Mouse (Mus musculus) B cell, adult 2 months (primary cell): ENCODE results near the gene Nop2.

Experiments used
- DNase-seq, 2 experiments: peaks; one replicate each; pipeline ENCODE4 v3.0.0; 2022

Nop2 gene

GRCm38 (mm10) chr6:125110927-125111326 is 20.8 kb upstream of the Nop2 start:
- peak; percentile 52 to 62 for DNase-seq

GRCm38 (mm10) chr6:125112553-125112952 is 19.2 kb upstream of the Nop2 start:
- no peak for DNase-seq

DNA sequence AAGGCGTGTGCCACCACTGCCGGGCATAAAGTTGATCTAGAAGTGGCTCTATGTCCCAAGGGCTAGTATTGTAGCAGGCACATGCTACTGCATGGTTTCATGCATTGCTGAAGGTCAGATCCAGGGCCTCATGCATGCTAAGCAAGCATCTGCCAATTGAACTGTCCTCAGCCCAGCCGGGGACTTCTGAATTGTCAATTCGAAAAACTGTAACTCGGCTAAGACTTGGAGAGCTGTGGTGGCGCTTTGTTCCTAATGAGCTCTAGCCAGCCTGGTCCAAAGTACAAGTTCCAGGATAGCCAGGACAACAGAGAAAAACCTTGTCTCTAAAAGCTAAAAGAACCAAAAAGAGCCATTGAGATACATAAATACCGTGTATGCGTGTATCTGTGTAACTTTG is 12.3 kb upstream of the Nop2 start:
- DNase-seq, result no peak

DNA sequence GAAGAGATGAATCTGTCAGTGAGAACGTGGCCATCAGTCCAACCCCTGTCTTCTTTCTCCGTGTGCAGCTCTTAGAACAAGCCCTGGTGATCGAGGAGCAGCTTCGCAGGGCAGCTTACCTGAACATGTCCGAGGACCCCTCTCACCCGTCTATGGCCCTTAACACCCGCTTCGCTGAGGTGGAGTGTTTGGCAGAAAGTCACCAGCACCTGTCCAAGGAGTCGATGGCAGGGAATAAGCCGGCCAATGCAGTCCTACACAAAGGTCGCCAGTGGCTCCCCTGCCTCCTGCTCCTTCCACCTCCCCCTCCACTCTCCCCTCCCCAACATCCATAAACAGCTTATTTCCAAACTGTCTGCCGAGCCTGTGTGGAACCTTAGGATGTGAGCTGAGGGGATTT is 3.0 kb upstream of the Nop2 start:
- no peak for DNase-seq

GRCm38 (mm10) chr6:125129710-125130402 is 1.9 kb upstream of the Nop2 start:
- no peak for DNase-seq

DNA sequence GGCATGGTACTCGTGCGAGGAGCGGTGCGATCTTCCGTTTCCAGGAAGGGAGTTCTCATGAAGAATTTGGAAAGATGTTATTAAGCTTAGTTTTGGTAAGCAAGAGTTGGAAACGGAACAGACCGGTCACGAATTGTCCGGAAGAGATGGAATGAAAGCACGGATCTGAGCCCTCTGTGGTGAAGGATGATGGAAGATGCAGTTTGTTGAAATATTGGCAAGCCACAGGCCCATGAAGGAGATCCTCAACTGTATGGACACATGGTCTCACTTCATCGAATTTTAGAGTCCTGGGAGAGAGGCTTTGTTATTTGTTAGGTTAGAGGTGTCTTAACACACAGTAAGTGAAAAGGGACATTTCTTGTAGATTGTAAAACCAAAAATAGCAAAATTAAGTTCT is 761 bp downstream of the Nop2 start:
- DNase-seq, result no peak

DNA sequence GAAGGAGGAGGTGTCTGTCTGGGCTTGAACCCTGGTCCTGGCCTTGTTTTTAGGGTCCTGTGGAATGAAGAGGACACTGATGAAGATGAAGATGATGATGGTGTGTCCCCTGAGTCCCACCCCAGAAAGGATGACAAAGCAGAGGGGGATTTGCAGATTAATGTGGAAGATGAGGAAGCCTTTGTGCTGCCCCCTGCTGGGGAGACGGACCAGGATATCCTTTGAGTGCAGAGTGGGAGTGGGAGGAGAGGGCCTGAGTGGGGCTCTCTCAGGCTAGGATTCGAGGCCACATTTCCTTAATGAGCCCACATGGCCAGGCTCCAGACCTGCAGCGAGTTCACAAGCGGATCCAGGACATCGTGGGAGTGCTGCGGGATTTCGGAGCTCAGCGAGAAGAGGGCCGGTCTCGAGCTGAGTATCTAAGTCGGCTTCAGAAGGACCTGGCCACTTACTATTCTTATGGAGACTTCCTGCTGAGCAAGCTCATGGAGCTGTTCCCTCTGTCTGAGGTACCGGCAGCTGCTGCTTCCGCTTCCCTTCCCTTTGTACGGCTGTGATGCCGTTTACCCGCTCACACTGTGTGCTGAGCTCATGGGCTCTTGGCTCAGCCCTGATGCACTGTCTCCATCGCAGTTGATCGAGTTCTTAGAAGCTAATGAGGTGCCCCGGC is 5.4 kb downstream of the Nop2 start:
- peak; percentile 68 to 74 for DNase-seq

DNA sequence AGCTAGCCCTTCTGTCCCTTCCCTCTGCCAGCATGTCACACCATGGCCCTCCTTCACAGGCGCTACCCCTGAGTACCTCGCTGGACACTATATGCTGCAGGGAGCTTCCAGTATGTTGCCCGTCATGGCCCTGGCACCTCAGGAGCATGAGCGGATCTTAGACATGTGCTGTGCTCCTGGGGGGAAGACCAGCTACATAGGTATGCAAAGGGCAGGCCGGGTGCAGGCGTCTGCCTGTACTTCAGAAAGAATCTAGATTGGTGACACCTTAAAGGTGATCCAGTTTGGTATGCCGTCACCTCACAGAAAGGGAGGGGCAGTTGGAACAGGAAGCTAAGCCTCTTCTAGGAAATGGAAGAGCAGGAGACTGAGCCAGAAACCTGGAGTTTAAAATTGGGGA is 8.0 kb downstream of the Nop2 start:
- no peak for DNase-seq

DNA sequence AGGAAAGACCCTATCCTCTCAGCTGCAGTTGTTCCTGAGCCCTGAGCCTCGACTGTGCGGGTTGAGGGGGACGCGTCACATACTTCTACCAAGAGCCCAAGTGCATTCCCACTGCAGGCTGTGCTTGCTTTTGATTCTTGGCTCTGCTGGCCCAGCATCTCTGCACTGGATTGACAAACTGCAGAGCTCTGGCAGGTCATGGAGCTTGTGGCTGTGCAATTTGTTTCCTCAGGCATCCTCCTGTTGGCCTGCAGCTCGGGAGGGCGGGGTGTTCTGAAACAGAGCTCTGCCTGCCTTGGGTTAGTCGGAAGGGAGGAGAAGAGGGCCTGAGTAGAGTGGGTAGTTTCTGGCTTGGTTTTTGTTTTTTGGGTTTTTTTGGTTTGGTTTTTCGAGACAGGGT is 10.7 kb downstream of the Nop2 start:
- DNase-seq, result no peak

DNA sequence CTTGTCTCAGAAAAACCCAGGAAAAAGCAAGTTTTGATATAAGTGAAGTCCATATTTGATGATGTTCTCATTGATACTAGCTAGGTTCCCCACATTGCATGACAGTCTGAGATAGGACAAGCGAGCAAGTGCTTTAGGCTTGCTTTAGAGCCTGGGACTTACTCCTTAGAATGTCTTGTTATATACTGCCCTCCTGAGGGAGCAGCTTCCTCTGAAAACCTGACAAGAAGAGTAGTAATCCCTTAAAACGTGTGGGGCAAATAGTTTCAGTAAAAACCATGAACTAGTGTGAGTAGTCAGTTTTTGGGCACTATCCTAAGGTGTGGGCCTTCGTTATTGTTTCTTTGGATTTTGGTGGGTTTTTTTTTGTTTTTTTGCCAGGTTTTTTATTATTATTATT is 11.4 kb downstream of the Nop2 start:
- no peak for DNase-seq

DNA sequence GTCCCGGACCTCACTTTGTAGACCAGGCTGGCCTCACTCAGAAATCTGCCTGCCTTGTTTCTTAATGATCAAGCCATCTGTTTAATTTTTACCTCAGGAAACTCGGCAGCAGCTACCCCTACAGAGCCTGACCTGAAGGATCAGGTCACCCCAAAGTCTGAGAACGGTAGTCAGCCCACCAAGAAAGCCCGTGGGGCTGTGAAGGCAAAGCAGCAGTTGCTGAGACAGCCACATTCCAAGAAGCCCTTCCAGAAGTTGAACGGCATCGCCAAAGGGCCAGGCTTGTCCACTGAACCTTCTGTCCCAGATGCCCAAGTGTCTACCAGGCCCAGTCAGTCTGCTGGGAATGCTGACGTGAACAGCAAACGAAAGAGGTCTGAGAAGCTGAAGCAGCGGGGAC is 12.2 kb downstream of the Nop2 start:
- DNase-seq, result no peak

DNA sequence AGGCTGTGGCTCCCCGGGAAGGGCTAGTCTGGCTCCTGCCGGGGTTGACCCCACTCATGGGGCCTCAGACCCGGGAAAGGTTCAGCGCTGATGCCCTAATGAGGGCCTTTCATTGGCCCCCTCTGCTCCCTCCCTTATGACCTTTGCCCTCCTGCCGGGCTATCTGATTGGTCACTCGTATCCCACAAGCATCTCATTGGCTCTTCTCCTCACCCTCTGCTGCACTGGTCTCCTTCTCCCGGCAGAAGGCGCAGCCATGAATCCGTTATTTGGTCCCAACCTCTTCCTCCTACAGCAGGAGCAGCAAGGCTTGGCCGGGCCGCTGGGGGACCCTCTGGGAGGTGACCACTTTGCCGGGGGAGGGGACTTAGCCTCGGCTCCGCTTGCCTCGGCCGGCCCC is 13.3 kb downstream of the Nop2 start, which contains the start of gene Iffo1:
TSS of gene Iffo1 (plus strand) at position 241 of the 400 bp plus-strand sequence.
- DNase-seq, result peak; percentile 76 to 79

DNA sequence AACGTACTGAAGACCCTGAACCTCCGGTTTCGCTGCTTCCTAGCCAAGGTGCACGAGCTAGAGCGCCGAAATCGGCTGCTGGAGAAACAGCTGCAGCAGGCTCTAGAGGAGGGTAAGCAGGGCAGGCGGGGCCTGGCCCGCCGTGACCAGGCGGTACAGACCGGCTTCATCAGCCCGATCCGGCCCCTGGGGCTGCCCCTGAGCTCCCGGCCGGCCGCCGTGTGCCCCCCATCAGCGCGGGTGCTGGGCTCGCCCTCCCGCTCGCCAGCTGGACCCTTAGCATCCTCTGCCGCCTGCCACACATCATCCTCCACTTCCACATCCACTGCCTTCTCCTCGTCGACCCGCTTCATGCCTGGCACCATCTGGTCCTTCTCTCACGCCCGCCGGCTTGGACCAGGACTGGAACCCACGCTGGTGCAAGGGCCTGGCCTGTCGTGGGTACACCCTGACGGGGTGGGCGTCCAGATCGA is 13.8 kb downstream of the Nop2 start:
- no peak for DNase-seq

GRCm38 (mm10) chr6:125146148-125146547 is 14.4 kb downstream of the Nop2 start:
- DNase-seq, result no peak

- no peak for DNase-seq
Observed at GRCm38 (mm10) chr6:125146797-125147196, 15.1 kb downstream of the Nop2 start.

- DNase-seq, result no peak
Observed at GRCm38 (mm10) chr6:125147329-125147728, 15.6 kb downstream of the Nop2 start.

GRCm38 (mm10) chr6:125148251-125148925 is 16.7 kb downstream of the Nop2 start:
- DNase-seq, result no peak

DNA sequence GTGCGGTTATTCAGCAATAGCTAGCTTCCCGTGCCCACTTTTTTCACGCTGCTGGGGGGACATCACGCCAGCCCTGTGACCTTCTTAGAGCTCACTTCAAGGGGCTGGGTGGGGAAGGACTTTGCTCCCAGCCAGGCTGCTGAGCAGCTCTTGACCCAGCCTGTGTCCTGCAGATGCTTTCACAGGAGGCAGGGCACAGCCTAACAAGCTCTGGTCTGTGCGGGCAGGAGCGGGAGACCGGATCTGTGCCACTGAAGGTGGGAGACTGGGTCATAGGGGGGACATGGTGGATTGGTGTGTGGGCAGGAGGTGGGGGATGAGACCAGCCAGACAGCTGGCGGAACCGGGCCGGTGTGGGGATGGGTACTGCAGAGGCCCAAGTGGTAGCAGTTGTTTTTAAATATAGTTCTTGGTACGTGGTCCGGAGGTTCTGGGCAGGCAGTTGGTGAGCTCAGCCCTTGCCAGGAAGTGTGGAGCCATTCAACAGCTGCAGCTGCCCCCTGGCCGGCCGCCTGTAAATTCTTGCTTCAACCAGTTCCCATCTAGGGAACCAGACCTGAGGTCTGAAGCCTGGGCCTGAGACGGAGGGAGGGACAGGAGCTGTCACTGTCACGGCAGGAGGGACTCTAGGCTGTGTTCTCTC is 17.3 kb downstream of the Nop2 start:
- no peak for DNase-seq

- no peak for DNase-seq
Observed at GRCm38 (mm10) chr6:125149569-125149950, 17.9 kb downstream of the Nop2 start.

DNA sequence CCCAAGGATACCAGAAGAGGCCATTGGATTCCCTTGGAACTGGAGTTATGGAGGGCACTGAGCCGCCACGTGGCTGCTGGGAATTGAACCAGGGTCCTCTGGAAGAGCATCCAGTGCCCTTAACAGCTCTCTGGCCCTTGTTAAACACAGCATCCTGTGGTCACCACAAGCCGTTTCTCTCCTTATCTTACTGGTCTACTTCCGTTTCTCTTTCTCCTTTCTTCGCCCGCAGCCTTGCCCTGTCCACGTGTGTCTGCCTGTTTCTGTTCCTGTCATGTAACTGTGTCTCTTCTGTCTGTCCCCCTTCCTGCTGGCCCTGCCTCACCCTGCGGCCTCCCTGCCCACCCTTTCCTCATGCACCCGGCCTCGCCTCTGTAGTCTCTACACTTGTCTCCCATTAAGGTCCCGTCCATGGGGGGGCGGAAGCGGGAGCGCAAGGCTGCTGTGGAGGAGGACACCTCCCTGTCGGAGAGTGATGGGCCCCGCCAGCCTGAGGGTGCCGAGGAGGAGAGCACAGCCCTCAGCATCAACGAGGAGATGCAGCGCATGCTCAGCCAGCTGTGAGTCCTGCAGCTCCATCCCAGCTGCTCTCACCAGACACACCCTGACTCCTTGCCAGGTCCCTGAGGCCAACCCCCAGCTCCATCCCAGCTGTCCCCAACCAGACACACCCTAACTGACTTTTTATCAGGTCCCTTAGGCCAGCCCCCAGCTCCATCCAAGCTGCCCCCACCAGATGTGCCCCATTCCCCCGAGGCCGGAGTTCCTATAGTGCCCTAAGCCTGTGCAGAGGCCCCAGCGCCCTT is 20.7 kb downstream of the Nop2 start:
- DNase-seq, result no peak

GRCm38 (mm10) chr6:125153018-125153389 is 21.3 kb downstream of the Nop2 start:
- no peak for DNase-seq

- no peak for DNase-seq
Observed at GRCm38 (mm10) chr6:125153682-125154081, 22.0 kb downstream of the Nop2 start.

GRCm38 (mm10) chr6:125154550-125154949 is 22.8 kb downstream of the Nop2 start:
- peak in 1 of 2 experiments; percentile 32 for DNase-seq
